Mouse (Mus musculus) CD8-positive naive resting alpha-beta T cell, adult 57 days (primary cell): ENCODE measurements around the gene Gm7029. TPM values are rescaled to one million over a fixed set of nuclear protein-coding genes. Genes with fewer than 3 reads are reported as not detected.

ENCODE experiments used
- total RNA-seq: library from RNA; stranded (reverse); gene quantifications from one replicate; pipeline ENCODE4 v1.2.4, GENCODE M21; 2023

The Gm7029 gene
- total RNA-seq, result not detected

GRCm38 (mm10) chr17:33873537-33873936 is at the start of gene Gm7029:
Gm7029 (plus strand) TSS chr17:33873837.

GRCm38 (mm10) chr17:33824084-33824996 is 49.3 kb upstream of the Gm7029 start, which contains the start of the genes Rps28 and Ndufa7:
Rps28 (minus strand) TSS chr17:33824562.
Ndufa7 (plus strand) TSS chr17:33824572.

DNA sequence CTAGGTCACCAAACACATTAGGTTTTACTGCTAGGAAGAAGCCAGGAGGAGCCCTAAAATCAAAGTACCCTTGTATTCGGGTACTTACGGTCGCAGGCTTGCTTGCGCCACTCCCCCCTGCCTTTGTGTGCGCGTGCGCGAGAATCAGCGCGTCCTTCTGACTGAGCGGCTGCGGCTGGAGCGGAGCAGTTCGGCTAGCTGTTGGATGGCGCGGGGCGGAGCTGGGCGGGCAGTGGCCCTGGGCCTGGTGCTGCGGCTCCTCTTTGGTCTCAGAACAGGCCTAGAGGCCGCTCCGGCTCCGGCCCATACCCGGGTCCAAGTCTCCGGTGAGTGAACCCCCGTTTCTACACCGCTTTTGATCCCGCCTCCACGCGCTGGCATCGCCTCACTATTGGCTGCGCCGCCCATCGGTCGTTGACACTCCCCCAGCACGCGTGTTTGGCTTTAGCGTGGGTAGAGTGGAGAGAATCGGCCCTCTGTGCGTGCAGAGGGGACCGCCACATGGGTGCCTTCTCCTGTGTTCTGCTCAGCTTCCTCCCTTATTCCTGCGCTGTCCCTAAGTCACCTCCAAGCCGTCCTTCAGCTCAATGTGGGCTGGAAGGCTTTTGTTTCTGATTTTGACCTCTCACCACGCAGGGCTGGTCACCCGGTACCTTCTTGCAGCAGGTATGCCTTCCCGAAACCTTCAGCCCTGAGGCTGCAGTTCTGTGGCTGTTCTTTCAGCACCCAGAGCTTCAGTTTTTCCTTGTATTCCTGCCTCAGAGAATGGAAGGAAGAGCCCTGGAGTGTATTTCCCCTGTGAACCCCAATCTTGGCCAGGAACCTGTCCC is 30.5 kb upstream of the Gm7029 start, which contains the start of gene Cd320:
Cd320 (plus strand) TSS at position 126 of the 830 bp plus-strand sequence.

DNA sequence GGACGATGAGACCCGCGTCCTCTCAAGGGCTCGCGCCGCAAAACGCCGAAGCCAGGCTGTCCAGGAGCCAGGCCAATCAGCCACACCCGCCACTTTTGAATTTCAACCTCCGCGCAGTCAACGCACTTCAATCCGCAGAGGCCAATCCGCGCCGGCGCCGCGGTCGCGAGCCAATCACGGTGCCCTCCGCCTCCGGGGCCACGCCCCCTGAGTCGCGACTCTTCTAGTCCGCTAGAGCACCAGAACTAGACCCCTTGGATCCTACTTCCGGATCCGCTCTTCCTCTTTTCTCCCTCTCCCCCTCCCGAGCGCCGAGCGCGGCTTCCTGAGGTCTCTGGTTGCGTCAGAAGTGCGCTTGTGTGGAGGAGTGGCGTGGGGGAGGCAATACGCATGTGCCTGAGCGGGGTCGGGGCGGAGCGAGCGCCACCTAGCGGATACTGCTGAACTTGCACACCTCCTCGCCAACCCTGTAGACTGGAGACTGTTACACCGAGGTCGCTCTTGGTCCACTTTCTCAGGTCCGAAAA is 17.0 kb downstream of the Gm7029 start, which contains the start of gene Kifc1:
Kifc1 (minus strand) TSS at position 129 of the 527 bp plus-strand sequence.

DNA sequence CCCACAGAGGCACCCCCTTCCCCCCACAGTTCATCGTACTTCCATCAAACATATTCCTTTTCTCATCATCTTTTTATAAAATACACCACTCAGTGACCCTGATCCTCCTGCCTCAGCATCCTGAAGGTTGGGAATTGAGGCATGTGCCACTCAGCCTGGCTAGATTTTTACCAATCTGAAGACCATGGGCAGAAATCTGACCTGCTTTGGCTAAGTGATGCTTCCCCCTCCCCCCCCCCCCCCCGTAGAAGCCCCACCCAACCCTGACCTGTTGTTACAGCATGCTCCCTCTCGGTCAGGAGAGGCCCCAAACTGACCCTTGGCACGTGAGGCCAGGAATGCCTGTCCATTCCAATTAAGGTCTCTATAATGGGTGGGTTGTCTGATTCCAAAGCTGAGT is 31.2 kb downstream of the Gm7029 start, which contains the start of gene Platr17:
Platr17 (plus strand) TSS at position 301 of the 400 bp plus-strand sequence.

DNA sequence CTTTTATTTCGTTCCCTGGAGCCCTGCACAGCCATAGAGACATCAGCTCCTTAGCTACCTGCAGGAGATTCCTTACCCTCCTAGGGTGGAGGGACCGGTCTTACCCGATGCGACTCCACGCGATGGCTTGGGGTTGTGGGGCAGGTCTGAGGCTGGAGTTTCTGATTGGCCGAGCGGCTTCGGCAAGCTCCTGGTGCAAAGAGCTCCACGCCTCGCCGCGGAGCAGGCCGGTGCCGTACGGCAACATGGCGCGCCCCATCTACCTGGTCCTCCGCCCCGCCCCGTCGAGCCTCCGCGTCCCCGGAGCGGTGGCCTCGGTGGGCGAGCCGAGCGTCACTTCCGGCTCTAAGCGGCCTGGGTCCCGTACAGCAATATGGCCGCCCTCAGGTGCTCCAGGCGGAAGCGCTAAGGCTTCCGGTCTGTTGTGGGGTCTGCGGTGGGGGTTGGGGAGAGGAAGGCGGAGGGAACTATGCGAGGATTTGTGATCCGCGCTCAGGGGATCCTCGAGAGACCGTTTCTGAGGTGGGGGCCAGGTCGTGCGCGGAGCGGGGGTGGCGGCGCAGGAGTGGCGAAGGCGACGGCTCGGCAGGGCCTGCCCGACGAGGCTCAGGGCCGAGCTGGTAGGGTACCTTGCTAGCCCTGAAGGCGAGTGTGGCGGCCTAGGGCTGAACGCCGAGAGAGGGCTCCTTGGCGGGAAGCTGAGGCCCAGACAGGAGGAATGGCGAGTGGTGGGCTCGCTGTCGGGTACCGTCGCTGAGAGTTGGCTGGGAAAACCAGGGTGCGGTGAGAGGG is 35.6 kb downstream of the Gm7029 start, which contains the start of gene Daxx:
Daxx (plus strand) TSS at position 338 of the 792 bp plus-strand sequence.

GRCm38 (mm10) chr17:33915671-33916250 is 42.1 kb downstream of the Gm7029 start, which contains the start of the genes Tapbp and Zbtb22:
Tapbp (plus strand) TSS chr17:33915899.
Zbtb22 (plus strand) TSS chr17:33915904.

Other genes starting within 250 kb of the Gm7029 start
- gene Zfp414, start 244.7 kb upstream of the Gm7029 start, total RNA-seq, result 42.9 TPM
- gene Pram1, start 235.8 kb upstream of the Gm7029 start, total RNA-seq, result 3.3 TPM
- 322 TPM for gene Hnrnpm, start 187.0 kb upstream of the Gm7029 start, total RNA-seq
- gene March2, start 155.2 kb upstream of the Gm7029 start, total RNA-seq, result 58.7 TPM
- 192 TPM for gene Rab11b, start 113.3 kb upstream of the Gm7029 start, total RNA-seq
- 1.4 TPM for gene Angptl4, start 92.0 kb upstream of the Gm7029 start, total RNA-seq
- gene Kank3, start 63.3 kb upstream of the Gm7029 start, total RNA-seq, result 3.1 TPM
- 5,360 TPM for gene Rps28, start 49.3 kb upstream of the Gm7029 start, total RNA-seq
- 138 TPM for gene Ndufa7, start 49.3 kb upstream of the Gm7029 start, total RNA-seq
- gene Cd320, start 30.7 kb upstream of the Gm7029 start, total RNA-seq, result 9.8 TPM
- 5.4 TPM for gene Kifc1, start 16.8 kb downstream of the Gm7029 start, total RNA-seq
- gene Platr17, start 31.3 kb downstream of the Gm7029 start, total RNA-seq, result 1.1 TPM
- 60.9 TPM for gene Daxx, start 35.6 kb downstream of the Gm7029 start, total RNA-seq
- gene Tapbp, start 42.1 kb downstream of the Gm7029 start, total RNA-seq, result 363 TPM
- gene Zbtb22, start 42.1 kb downstream of the Gm7029 start, total RNA-seq, result 29.5 TPM
- 159 TPM for gene Rgl2, start 55.7 kb downstream of the Gm7029 start, total RNA-seq
- gene Pfdn6, start 66.5 kb downstream of the Gm7029 start, total RNA-seq, result 61.3 TPM
- gene Wdr46, start 66.8 kb downstream of the Gm7029 start, total RNA-seq, result 67.7 TPM
- gene B3galt4, start 77.7 kb downstream of the Gm7029 start, total RNA-seq, result 16.0 TPM
- 58.6 TPM for gene Vps52, start 82.0 kb downstream of the Gm7029 start, total RNA-seq
- 2,292 TPM for gene Rps18, start 82.2 kb downstream of the Gm7029 start, total RNA-seq
- 4,625 TPM for gene H2-K1, start 126.5 kb downstream of the Gm7029 start, total RNA-seq
- gene Ring1, start 150.8 kb downstream of the Gm7029 start, total RNA-seq, result 32.6 TPM
- gene H2-Ke6, start 154.2 kb downstream of the Gm7029 start, total RNA-seq, result 140 TPM
- 91.6 TPM for gene Slc39a7, start 157.8 kb downstream of the Gm7029 start, total RNA-seq
- 103 TPM for gene Rxrb, start 158.0 kb downstream of the Gm7029 start, total RNA-seq
- gene Col11a2, start 165.6 kb downstream of the Gm7029 start, total RNA-seq, result 21.9 TPM
- gene H2-Oa, start 218.5 kb downstream of the Gm7029 start, total RNA-seq, result 24.7 TPM
- gene H2-DMa, start 245.7 kb downstream of the Gm7029 start, total RNA-seq, result 62.7 TPM
- 368 TPM for gene Brd2, start 248.8 kb downstream of the Gm7029 start, total RNA-seq